Mouse (Mus musculus) adrenal gland, adult 2 months (tissue): ENCODE measurements around the gene Ccnjl. TPM values are rescaled to one million over a fixed set of nuclear protein-coding genes. Genes with fewer than 3 reads are reported as not detected.

Experiments
- DNase-seq: peaks from one replicate; pipeline ENCODE4 v3.0.0; 2021
- polyA plus RNA-seq: library from polyadenylated mRNA; depleted of rRNA; stranded (reverse); fragments of >200 nt; gene quantifications from 2 replicates; pipeline ENCODE4 v1.2.3, GENCODE M21; 2012; rRNA removed
- total RNA-seq, 2 experiments: library from RNA; stranded (reverse); gene quantifications; 2 replicates each; pipeline ENCODE4 v1.2.3; 2021

Ccnjl gene
- total and polyA plus RNA-seq, 3 experiments, result 2.0 to 3.2 (median 2.4) TPM

GRCm38 (mm10) chr11:43626300-43626926 is 97.8 kb downstream of the Ccnjl start:
- DNase-seq, result peak; percentile 77

GRCm38 (mm10) chr11:43626927-43627645 is 98.5 kb downstream of the Ccnjl start:
- peak; percentile 26 for DNase-seq

- no peak for DNase-seq
Observed at GRCm38 (mm10) chr11:43631645-43632044, 103.1 kb downstream of the Ccnjl start.

- no peak for DNase-seq
Observed at GRCm38 (mm10) chr11:43632566-43632965, 104.0 kb downstream of the Ccnjl start.

- DNase-seq, result no peak
Observed at GRCm38 (mm10) chr11:43633165-43633564, 104.6 kb downstream of the Ccnjl start.

- DNase-seq, result peak; percentile 78
Observed at GRCm38 (mm10) chr11:43633658-43634401, 105.2 kb downstream of the Ccnjl start.

Other genes with a start within 250 kb of the Ccnjl start
- 10 to 100 TPM; 45.4 to 45.5 TPM for gene Pttg1, start 102.5 kb upstream of the Ccnjl start, total RNA-seq
- 4.5 and 7.3 TPM in 2 replicates for gene Pttg1, start 102.5 kb upstream of the Ccnjl start, polyA plus RNA-seq
- 10 to 100 TPM; 42.7 to 44.4 TPM for gene Slu7, start 95.0 kb upstream of the Ccnjl start, total RNA-seq
- 1.5 and 2.3 TPM in 2 replicates for gene Slu7, start 95.0 kb upstream of the Ccnjl start, polyA plus RNA-seq
- 1 to 10 TPM; 5.2 to 9.1 TPM for gene C1qtnf2, start 54.5 kb upstream of the Ccnjl start, total RNA-seq
- gene C1qtnf2, start 54.5 kb upstream of the Ccnjl start, polyA plus RNA-seq, result 4.9 and 5.6 TPM in 2 replicates
- gene 4933415A04Rik, start 58.3 kb downstream of the Ccnjl start, total RNA-seq, result under 1 TPM; 0.32 to 0.45 TPM
- gene 4933415A04Rik, start 58.3 kb downstream of the Ccnjl start, polyA plus RNA-seq, result 0.08 and 0.23 TPM in 2 replicates
- not detected for gene Fabp6, start 72.8 kb downstream of the Ccnjl start, total RNA-seq
- not detected in 2 replicates for gene Fabp6, start 72.8 kb downstream of the Ccnjl start, polyA plus RNA-seq
- gene Pwwp2a, start 153.2 kb downstream of the Ccnjl start, total RNA-seq, result 10 to 100 TPM; 29.4 to 30.9 TPM
- gene Pwwp2a, start 153.2 kb downstream of the Ccnjl start, polyA plus RNA-seq, result 7.8 and 12.8 TPM in 2 replicates
- 10 to 100 TPM; 53.5 to 59.2 TPM for gene Ttc1, start 219.2 kb downstream of the Ccnjl start, total RNA-seq
- gene Ttc1, start 219.2 kb downstream of the Ccnjl start, polyA plus RNA-seq, result 3.0 and 3.8 TPM in 2 replicates